Mouse (Mus musculus): Measurements from ENCODE around the gene Rab44.

The Rab44 gene

GRCm38 (mm10) chr17:29165967-29166578 is 52.1 kb downstream of the Rab44 start:
- no peak for DNase-seq (ENCODE audit: low spot score in 2 of 2)

GRCm38 (mm10) chr17:29167371-29167770 is 53.4 kb downstream of the Rab44 start:
- no peak for DNase-seq (ENCODE audit: low spot score in 2 of 2)

- DNase-seq (ENCODE audit: low spot score in 2 of 2): no peak
Observed at GRCm38 (mm10) chr17:29168438-29168837, 54.5 kb downstream of the Rab44 start.

- DNase-seq (ENCODE audit: low spot score in 2 of 2): no peak
Observed at GRCm38 (mm10) chr17:29168996-29169601, 55.2 kb downstream of the Rab44 start.

GRCm38 (mm10) chr17:29170431-29171000 is 56.6 kb downstream of the Rab44 start:
- DNase-seq (ENCODE audit: low spot score in 2 of 2): no peak

GRCm38 (mm10) chr17:29171001-29171772 is 57.2 kb downstream of the Rab44 start:
- DNase-seq (ENCODE audit: low spot score in 2 of 2): peak in 1 of 2 experiments; percentile 88

- DNase-seq (ENCODE audit: low spot score in 2 of 2): no peak
Observed at GRCm38 (mm10) chr17:29172062-29172461, 58.1 kb downstream of the Rab44 start.

GRCm38 (mm10) chr17:29173165-29173564 is 59.2 kb downstream of the Rab44 start:
- DNase-seq (ENCODE audit: low spot score in 2 of 2): no peak

- DNase-seq (ENCODE audit: low spot score in 2 of 2): peak in 1 of 2 experiments; percentile 36
Observed at GRCm38 (mm10) chr17:29175693-29176092, 61.7 kb downstream of the Rab44 start.

- peak in 1 of 2 experiments; percentile 84 for DNase-seq (ENCODE audit: low spot score in 2 of 2)
Observed at GRCm38 (mm10) chr17:29176391-29177267, 62.7 kb downstream of the Rab44 start.

- no peak for DNase-seq (ENCODE audit: low spot score in 2 of 2)
Observed at GRCm38 (mm10) chr17:29178503-29179059, 64.6 kb downstream of the Rab44 start.

- DNase-seq (ENCODE audit: low spot score in 2 of 2): no peak
Observed at GRCm38 (mm10) chr17:29179917-29180316, 66.0 kb downstream of the Rab44 start.

GRCm38 (mm10) chr17:29180406-29181127 is 66.6 kb downstream of the Rab44 start:
- no peak for DNase-seq (ENCODE audit: low spot score in 2 of 2)

GRCm38 (mm10) chr17:29181751-29182150 is 67.8 kb downstream of the Rab44 start:
- no peak for DNase-seq (ENCODE audit: low spot score in 2 of 2)

GRCm38 (mm10) chr17:29183162-29183561 is 69.2 kb downstream of the Rab44 start:
- DNase-seq (ENCODE audit: low spot score in 2 of 2): no peak

- no peak for DNase-seq (ENCODE audit: low spot score in 2 of 2)
Observed at GRCm38 (mm10) chr17:29185376-29186046, 71.6 kb downstream of the Rab44 start.

GRCm38 (mm10) chr17:29186989-29187859 is 73.3 kb downstream of the Rab44 start:
- DNase-seq (ENCODE audit: low spot score in 2 of 2): no peak

GRCm38 (mm10) chr17:29188989-29189388 is 75.0 kb downstream of the Rab44 start:
- no peak for DNase-seq (ENCODE audit: low spot score in 2 of 2)

GRCm38 (mm10) chr17:29195579-29195978 is 81.6 kb downstream of the Rab44 start:
- no peak for DNase-seq (ENCODE audit: low spot score in 2 of 2)

Measured in left cerebral cortex, adult 9 months (tissue).